Mouse (Mus musculus) mouse embryonic stem cell (cell line): ENCODE data around the gene 1700023F06Rik.

Experiments
- in situ Hi-C, 2 experiments: fragments of 300-500 bp; cut with MboI; formaldehyde crosslinking; loops; 1 replicate in 1 of 2; 3 replicates in 1 of 2; pipeline ENCODE4 v1.14.3; 2019 to 2020; ENCODE audit warnings: low sequenced_read_pairs in 2 of 2, low pct_unique_long_range_greater_than_20kb in 1 of 2, mixed read lengths in 1 of 2; ENCODE audit not compliant: unreplicated experiment in 1 of 2

Gene 1700023F06Rik

DNA sequence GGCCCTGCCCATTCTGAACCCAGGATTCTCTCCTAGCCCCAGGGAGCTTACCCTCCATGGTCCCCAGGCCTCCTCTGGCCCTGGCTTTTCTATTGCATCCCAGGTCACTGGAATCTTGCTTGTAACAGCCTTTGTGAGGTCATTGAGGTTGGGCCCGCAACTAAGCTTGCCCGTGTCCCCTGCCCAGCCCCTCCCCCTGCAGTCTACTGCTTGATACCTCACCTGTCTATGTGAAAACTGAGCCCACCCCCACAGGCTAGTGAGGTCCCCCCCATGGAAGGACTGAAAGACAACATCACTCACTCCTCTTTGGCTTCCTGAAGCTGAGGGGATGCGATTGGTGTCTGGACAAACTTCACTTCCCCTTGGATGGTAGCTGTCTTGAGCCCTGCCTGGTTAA, at the start of gene 1700023F06Rik:
Gene 1700023F06Rik, minus strand, starts transcription at position 101 of the 400 bp plus-strand sequence.
- in situ Hi-C loops, result no loop called here

DNA sequence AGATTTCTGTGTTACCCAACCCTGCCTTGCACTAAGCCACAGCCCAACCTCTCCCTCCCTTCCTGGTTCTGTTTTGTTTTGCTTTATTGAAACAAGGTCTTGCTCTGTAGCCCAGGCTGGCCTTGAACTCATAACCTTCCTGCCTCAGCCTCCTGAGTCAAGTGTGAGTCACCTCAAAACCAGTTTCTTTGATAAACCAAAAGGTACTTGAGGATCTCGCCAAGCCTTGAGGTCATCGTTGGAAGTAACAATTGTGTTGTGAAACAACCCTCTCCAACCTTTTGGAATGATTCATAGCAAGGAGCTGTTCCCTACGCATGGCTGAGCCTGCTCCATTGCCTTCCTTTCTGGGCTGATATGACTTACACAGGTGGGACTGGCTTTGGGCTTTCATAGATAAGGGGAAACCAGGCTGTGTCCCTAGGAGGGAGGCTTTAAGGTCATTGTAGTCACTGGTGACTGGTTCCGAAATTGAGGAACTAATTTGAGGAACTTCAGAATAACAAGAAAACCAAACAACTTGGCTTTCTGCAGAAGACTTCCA, 49.7 kb upstream of the 1700023F06Rik start:
- in situ Hi-C loops, result no loop called here

DNA sequence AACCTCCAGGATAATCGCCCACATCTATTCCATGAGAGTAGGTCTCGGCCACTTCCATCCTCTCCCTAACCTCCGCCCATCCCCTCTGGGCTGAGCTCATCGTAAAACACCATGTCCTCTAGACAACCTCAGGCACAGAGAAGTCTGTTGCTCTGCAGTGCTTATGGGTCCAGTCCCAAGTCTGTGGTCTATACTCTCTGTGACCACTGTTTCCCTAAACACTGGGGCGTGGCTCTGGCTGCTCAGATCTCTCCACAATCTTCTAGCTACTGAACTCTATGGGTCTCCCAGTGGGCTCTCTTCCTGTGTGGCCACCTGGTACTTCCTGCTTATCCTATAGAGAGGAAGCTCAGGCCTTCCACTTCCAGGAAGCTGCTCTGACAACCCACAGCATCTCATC, 45.2 kb upstream of the 1700023F06Rik start:
- in situ Hi-C loops, result no loop called here

DNA sequence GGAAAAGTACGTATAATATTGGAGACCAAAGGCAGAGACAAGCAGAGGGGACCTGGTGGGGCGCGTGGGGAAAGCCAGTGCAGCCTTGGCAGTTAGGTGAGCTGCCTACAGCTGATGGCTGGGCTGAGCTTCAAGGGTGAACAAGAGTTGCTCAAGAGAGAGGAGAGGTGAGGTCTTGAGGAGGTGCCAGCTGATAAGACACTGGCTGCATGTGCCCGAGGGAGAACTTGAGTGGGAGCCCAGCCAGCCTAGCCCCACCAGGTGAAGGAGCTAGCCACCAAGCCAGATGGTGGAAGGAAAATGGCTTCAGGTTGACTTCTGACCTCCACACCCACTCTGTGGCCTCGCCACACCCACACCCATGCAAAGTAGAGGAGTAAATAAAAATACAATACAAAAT, 44.0 kb upstream of the 1700023F06Rik start:
- in situ Hi-C loops, result no loop called here

DNA sequence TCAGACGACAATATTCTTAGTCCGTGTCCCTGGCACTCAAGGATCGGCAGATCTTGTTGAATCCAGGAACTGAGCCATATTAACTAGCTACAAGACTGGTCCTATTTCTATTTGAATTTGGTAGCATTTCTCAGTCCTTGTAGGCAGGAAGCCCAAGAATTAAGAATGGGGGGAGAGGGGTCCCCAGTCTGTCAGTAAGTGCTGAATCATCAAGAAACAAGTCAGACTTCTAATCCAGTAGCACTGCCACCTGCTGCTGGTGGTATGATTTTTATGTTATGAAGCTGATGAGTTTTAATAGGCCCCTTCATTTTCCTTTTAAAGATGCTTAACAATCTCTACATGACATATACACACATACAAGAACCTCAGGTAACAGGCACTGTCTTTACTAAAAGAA, 42.0 kb upstream of the 1700023F06Rik start:
- in situ Hi-C loops, result no loop called here

DNA sequence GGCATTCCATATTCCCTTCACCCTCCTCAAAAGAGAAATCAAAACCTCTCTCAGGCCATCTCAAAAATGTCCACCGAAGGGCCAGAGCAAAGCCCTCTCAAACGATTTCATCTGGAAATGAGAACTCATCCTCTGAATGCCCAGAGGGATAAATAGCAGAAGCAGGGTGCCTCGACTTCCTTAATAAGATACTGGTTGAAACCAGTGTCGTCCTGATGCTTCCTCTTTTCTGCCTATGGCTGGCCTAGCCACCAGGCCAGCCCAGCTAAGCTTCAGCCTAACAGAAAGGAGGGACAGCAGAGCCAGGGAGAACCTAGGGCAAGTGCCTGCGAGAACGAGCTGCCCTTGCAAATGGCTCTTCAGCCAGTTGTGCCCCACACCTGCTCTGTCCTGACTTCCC, 41.2 kb upstream of the 1700023F06Rik start:
- in situ Hi-C loops, result no loop called here

DNA sequence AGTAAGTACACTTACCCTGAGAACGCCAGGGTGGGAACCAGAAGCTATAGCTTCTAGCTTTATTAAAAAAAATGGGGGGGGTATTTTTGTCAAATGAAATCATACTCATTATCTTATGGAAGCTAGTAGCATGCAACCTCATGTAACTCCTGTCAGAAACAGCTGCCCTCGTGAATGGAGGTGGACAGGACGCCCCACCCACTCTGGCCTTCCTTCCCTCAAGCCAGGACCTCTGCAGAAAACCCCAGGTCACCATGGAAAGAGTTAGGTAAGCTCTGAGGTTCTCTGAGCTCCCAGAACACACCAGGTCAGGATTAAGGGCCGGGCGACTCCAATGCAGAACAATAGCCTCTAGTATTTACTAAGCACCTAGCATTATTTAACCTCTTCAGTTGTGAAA, 40.5 kb upstream of the 1700023F06Rik start:
- in situ Hi-C loops, result no loop called here

DNA sequence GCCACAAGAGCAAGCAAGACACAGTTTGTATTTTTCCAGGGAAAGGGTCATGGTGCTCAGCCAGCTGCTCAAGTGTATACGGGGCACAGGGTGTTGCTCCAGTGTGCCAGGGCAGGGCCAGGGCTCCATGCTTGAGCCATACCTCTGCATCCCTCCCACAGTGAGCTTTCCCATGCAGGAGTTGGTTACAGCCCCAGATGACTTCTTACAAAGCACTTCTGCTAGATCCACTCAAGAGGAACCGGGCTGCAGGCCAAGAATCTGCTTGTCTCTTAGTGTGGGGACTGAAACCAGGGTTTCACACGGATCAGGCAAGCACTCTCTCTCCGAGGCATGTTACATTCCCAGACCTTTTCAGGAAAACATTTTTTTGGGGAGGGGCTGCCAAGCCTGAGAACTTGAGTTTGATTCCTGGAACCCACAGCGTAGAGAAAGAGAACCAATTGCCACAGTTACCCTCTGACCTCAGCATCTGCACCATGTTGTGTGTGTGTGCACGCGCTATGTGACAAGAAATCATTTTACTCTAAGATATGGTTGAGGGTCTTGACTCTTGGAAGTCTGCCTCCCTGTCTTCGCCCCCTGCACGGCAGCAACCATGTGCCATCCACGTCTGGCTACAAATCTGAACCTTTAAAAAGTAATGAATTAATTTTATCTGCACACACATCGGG, 39.3 kb upstream of the 1700023F06Rik start:
- in situ Hi-C loops, result no loop called here

DNA sequence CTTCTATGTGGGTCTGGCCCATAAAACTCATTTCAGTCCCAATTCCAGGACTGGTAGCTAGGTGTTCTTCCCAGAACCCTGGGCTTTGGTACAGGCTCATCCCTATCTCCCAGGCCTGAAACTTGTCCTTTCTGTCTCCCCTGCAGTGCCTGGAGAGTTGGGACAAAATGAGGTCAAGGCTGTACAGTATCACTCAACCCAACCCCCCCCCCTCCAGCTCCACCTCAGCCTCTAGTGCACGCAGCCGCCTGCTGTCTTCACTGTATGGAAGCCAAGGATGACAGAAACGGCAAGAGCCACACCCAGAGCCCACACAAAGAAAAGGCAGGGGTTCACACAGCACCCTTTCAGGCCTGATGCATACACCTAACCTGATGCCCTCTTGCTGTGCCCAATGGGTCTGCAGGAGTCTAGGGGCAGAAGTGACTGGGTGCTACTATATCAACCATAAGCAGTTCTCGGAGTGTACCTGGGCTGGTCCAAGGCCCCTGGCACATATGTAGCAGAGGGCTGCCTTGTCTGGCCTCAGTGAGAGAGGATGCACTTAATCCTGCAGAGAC, 38.5 kb upstream of the 1700023F06Rik start:
- in situ Hi-C loops, result no loop called here

DNA sequence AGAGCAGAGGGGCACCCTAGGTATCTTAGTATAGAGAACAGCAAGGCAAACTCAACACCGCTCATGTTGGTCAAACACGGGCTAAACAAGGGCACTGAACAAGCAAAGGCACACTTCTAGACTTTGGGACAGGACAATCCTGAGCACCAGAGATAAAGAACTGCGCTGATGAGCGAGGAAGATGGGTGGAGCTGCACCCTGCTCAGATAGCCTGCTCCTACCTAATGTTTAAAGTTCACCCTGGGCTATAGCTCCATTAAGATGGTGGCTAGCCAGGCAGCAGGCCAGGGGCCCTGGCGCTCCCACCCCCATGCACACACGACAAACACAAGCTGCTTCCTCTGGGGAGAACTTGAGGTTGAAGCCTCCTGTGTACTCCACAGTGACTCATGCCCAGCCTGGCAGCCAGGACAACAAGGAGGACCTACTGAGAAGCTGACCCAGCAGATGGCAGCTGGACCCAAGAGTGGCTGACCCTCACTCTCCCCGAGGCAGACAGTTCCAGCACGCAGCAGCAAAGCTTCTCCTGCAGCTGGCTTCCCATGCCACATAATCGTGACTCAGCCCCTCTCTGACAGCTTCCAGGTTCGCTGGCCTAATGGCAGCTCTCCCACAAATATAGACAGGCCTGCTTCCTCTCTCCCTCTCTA, 37.8 kb upstream of the 1700023F06Rik start:
- in situ Hi-C loops, result no loop called here

DNA sequence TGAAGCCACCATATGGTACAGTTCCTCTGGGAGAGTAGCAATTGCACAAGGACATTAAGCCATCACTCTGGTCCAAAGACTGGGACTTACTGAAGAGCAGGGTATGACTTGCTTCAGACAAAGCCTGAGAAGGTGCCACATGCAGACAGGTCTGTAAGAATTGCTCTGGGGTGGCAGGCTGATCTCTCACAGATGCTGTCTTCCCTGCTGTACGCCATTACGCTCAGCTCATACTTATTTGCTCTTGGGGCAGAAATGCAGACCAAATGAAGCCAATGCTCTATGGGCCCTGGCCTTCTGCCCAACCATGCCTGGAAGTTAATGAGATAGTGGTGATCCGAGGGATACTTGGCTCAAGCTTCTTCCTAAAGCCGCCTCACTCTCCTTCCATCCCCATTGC, 36.5 kb upstream of the 1700023F06Rik start:
- in situ Hi-C loops, result no loop called here

DNA sequence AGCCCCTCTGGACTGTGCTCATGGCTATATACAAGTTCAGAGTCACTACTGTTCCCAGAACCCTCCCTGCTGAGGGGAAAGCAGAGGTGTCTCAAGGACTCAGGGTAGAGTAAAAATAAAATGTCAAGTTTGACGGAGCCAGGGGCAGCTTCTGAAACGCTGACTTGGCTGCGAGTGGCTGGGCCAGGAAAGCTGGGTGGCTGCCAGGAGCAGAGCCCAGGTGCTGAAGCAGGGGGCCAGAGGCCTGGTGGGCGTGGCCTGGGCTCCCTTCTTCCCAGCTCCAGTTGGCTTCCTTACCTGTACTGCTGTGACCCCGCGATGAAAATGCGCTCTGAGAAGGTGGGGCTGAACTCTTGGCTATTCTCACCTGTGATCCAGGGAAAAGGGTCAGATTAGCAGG, 32.4 kb upstream of the 1700023F06Rik start:
- in situ Hi-C loops, result no loop called here

DNA sequence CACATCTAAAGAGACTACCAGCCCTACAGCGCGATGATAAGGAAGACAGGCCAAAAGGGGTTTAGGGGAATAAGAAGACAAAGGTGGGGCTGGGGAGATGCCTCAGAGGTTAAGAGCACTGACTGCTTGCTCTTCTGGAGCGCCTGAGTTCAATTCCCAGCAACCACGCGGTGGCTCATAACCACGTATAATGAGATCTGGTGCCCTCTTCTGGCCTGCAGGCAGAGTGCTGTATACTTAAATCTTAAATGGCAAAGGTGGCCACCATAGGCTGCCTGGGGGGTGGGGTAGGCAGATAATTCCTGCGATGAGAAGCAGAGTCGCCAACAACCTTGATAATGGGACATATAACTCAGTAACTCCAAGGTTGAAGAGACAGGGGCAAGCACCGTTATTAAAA, 29.4 kb upstream of the 1700023F06Rik start:
- in situ Hi-C loops, result no loop called here

DNA sequence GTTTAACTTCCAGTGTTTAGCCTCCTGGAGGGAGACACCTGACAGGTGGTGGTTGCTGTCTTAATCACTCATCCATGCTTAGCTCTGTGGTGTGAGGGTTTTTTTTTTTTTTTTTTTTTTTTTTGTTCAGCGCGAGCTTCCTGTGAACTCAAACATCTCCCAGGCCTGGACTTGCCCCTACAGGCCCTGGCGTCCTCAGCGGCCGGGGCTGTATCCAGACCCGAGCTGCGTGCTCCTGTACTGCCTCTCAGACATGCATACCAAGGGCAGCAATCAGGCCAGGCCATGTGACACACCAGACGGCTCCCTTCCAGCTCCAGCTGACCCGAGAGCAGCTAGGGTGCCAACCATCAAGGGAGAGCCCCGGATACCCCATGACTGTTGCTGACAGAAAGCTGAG, 28.5 kb upstream of the 1700023F06Rik start:
- in situ Hi-C loops, result no loop called here

DNA sequence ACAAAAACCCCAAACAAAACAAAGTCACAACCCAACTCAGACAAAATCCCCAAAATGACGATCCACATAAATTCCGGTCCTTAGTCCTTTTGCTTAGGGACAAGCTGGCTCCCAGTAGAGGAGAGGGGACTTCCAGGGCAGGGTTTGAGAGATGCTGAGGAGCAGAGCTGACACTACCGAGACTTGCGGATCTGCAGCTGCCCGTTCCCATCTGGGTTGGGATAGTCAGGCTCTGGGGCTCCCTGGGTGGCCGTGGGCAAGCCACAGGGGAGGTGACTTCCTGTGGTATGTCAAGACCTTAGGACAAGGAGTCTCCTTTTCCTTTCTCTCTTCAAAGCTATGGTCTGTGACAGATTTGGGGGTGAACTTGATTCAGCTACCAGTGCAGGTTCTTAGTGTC, 28.1 kb upstream of the 1700023F06Rik start:
- in situ Hi-C loops, result no loop called here

DNA sequence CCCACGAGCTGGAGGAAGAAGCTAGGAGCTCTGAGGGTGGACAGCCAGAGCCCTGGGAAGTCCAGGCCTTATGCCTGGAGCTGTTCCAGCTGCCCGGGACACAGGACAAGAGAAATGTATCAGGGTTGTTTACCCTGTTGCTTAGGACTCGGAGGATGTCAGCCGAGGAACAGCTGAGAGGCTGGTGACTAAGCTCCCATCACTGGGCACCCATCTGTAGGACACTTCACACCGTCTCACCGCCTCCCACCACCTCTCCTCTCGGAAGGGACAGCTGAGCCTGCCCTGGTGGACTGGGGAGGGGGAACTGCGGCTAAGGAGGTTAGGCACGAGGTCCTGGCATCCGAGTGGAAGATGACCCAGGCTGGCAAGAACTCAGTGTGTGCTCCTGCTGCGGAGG, 27.3 kb upstream of the 1700023F06Rik start:
- in situ Hi-C loops, result no loop called here

DNA sequence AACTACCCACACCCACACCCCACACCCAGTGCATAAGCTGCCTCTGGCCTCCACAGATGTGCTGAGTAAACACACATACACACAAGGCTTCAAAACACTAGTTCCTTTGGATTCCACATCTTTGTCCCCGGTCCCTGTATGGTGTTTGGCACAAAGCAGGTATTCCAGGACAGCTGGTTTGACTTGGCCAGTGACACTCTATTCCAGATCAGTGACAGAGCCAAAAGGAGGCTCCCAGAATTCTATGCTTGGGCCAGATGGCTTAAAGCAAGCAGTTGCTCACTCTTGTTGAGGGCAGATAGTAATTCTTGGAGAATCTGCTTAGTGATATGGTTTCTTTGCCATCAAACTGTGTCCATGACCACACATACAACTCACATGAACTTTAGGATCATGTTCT, 26.1 kb upstream of the 1700023F06Rik start:
- in situ Hi-C loops, result no loop called here

DNA sequence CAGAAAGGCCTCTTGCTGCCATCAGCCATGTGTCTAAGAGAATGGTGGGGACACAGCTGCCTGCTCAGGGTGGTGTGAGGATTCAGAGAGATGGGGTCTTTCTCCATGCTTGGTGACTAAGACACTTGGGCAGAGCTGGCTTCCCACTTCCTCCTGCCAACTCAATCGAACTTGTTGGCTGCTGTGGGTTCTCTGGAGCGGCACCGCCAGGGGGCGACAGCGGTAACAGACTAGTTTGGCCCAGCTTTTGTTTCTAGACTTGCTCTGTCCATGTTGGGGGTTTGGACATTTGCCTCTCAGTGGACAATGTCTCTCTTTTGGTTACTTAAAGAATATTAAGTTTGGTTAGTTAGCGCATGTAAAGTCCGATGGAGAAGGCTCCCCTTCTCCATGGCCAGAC, 24.6 kb upstream of the 1700023F06Rik start:
- in situ Hi-C loops, result no loop called here

DNA sequence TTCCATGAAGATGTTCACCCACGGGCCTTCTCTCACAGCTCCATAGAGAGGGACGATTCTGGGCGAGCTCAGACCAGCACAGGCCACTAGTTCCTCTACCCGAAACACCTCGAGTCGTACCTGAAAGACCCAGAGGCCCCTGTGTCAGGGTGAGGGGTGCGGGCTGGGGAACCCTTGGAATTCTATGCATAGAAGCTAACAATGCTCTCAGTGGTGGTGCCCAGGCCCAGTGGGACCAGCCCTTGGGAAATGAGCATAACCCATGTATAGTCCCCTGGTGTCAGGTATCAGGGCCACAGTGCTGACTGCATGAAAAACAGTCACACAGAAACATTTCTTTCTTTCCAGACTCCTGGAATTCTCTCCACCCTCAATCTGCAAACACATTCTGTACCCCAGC, 23.0 kb upstream of the 1700023F06Rik start:
- in situ Hi-C loops, result no loop called here

DNA sequence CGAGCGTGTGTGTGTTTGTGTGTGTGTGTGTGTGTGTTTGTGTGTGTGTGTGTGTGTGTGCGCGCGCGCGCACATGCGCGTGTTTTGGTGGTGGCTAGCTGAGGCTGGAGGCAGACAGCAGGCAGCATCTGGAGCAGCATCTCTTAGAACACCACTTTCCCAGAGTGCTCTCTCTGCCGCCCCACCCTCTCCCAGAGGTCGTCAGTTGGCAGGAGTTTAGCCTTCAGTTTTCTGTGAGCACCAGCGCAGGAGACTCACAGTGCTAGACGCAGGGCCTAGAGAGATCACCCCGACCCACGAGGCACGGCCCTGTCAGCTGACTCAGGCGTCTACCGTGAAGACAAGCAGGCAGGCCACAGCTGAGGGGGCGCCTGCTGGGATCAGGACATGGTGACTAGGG, 22.3 kb upstream of the 1700023F06Rik start:
- in situ Hi-C loops, result no loop called here
